ENCODE assay signal across 11 mouse cellular contexts in genomic region chr11:75008270-75008669, GRCm38 (mm10).
"Had no signal": no experiment of that assay in that cellular context is flagged by ENCODE, and none has a peak within 500 bp of the region (broad histone marks: within the 10 kb centered on the region; RNA-seq: fewer than 3 reads in every experiment).

No protein-coding gene starts in this region.

- H3K4me3 ChIP-seq: left cerebral cortex, adult 2 months; limb, embryonic 10.5 days; liver, embryonic 12.5 days; lung, embryonic 15.5 days; megakaryocyte, embryonic 14.5 days; midbrain, embryonic 12.5 days had no signal

- H3K27ac ChIP-seq: left cerebral cortex, adult 2 months; limb, embryonic 10.5 days; liver, embryonic 12.5 days; lung, embryonic 15.5 days; macrophage; midbrain, embryonic 12.5 days had no signal

- H3K9me3 ChIP-seq: limb, embryonic 10.5 days; liver, embryonic 12.5 days; lung, embryonic 15.5 days; megakaryocyte, embryonic 14.5 days; midbrain, embryonic 12.5 days had no signal

- H3K27me3 ChIP-seq: liver, embryonic 12.5 days; lung, embryonic 15.5 days; megakaryocyte, embryonic 14.5 days; midbrain, embryonic 12.5 days had no signal

- DNase-seq: kidney, postnatal 25 days; lung, postnatal 14 days; right cerebral cortex, postnatal 14 days; thymus, postnatal 4 days had no signal

- ATAC-seq: liver, embryonic 12.5 days had no signal

- H3K36me3 ChIP-seq: limb, embryonic 10.5 days; liver, embryonic 12.5 days; lung, embryonic 15.5 days; midbrain, embryonic 12.5 days had no signal

- H3K9ac ChIP-seq: liver, embryonic 12.5 days; lung, embryonic 15.5 days; midbrain, embryonic 12.5 days had no signal

- H3K4me2 ChIP-seq: liver, embryonic 12.5 days; lung, embryonic 15.5 days; midbrain, embryonic 12.5 days had no signal
